8 mouse cellular contexts compared by ENCODE assay signal in the genomic region with DNA sequence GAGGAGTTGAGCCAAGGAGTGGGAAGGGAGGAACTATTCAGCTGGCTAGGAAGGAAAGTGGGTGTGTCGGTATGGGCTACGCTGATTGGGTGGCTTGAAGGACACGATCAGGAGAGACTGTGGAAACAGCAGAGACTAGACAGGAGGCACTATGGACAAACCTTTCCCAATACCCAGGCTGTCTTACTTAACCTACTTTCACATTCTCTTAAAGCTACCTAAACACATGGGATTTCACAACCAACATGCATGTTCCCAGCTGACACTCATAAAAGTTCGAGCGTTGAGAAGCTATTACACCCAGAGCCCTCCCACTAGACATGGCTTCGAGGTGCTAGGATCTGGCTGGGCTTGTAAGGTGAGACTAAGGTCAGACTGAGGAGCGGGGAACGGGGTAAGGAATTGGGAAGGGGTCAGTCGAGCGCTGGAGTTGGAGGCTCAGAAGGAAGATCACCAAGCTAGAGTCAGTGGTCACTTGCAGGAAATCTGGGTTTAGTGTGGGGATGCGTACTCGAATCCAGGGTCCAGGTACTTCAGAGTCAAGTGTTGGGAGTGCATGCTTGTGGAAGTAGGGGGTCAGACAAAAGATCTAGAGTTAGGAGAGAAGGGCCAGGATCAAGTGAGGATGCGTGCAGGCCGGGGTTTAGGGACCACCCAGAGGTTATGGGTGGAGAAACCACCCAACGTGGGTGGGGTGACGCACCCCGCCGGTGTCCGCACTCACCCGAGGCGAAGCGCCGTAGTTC. TPM values are rescaled to one million over a fixed set of nuclear protein-coding genes. Genes with fewer than 3 reads are reported as not detected.
DNase-seq lines count a peak whose midpoint lies in the region; ATAC-seq lines count a peak whose summit lies in the region.

A gene (plus strand): TSS at position 217 of the 746 bp plus-strand sequence.

- DNase-seq in right cerebral cortex, adult 18-20 months, result peak; percentile 76
- DNase-seq in right cerebral cortex, postnatal 14 days, result no peak
- DNase-seq in embryo, embryonic 10.5 days (ENCODE audit: low spot score), result peak; percentile 53
- peak; percentile 41 for DNase-seq in gastrocnemius, postnatal 14 days
- DNase-seq in left cerebral cortex, postnatal 25 days (ENCODE audit: low spot score in 2 of 2), result peak; percentile 57 to 80
- DNase-seq in spleen, postnatal 10 days (ENCODE audit: low spot score in 2 of 2), result peak; percentile 20 to 33

- ATAC-seq in inflammation-experienced regulatory T-cells, adult 6 months, result peak; percentile 14
- ATAC-seq in megakaryocyte progenitor cell, adult 5-6 weeks (replicated peaks; ENCODE audit: poor library complexity), result peak; percentile 82

- intact Hi-C loops in gastrocnemius, postnatal 14 days (cut with DNase I; ENCODE audit: low total_unique reads), result no loop called here
- intact Hi-C loops in left cerebral cortex, postnatal 25 days (cut with DNase I), result loop anchor here (1.0 kb wide), 2 partner anchors 22 to 34 kb away; a partner anchor contains a TSS

RNA-seq across cellular contexts. Expression of the gene that starts here (rescaled TPM):
- total RNA-seq in gastrocnemius, postnatal 14 days (2021), result 1 to 10 TPM; 3.7 to 4.7 TPM
- polyA plus RNA-seq in inflammation-experienced regulatory T-cells, adult 6 months (2017; shearing (Covaris generic)), result 1 to 10 TPM; 1.9 to 5.3 (median 3.8) TPM
- 1 to 10 TPM; 5.2 to 5.3 TPM for total RNA-seq in left cerebral cortex, postnatal 25 days (2021)
- 26.1 and 31.7 TPM in 2 replicates for total RNA-seq in megakaryocyte progenitor cell, adult 5-6 weeks (2015)
- 15.7 and 23.4 TPM in 2 replicates for total RNA-seq in megakaryocyte progenitor cell, adult 5-6 weeks (2017)
